Mouse (Mus musculus) midbrain, embryonic 16.5 days (tissue): ENCODE results near the gene Sh3glb2. TPM values are rescaled to one million over a fixed set of nuclear protein-coding genes. Genes with fewer than 3 reads are reported as not detected.

Source experiments
- ATAC-seq: fragments of 200-750 bp; cut with Nextera tagmentation; 2 replicates; pipeline ENCODE4 v1.8.0; 2017; ENCODE audit warnings: moderate TSS enrichment
- H3K27ac ChIP-seq: fragments of 300-500 bp; sonication (generic); 2 replicates; pipeline ENCODE4 v1.5.1; 2014; ENCODE audit warnings: mild to moderate bottlenecking, low read length, mixed read lengths
- H3K27me3 ChIP-seq: fragments of 300-500 bp; sonication (generic); 2 replicates; pipeline ENCODE4 v1.6.1; 2014; ENCODE audit warnings: low read depth, low read length, mixed read lengths; ENCODE audit not compliant: control insufficient read depth, insufficient read depth
- H3K36me3 ChIP-seq: fragments of 300-500 bp; sonication (generic); 2 replicates; pipeline ENCODE4 v1.6.1; 2014; ENCODE audit warnings: mild to moderate bottlenecking, low read length, moderate library complexity, mixed read lengths; ENCODE audit not compliant: control insufficient read depth, insufficient read depth
- H3K4me1 ChIP-seq: fragments of 300-500 bp; sonication (generic); 2 replicates; pipeline ENCODE4 v1.6.1; 2014; ENCODE audit warnings: mild to moderate bottlenecking, low read length, mixed read lengths; ENCODE audit not compliant: control insufficient read depth, insufficient read depth
- H3K4me2 ChIP-seq: fragments of 300-500 bp; sonication (generic); 2 replicates; pipeline ENCODE4 v1.6.1; 2014; ENCODE audit warnings: mild to moderate bottlenecking, low read length, mixed read lengths
- H3K4me3 ChIP-seq: fragments of 300-500 bp; sonication (generic); 2 replicates; pipeline ENCODE4 v1.5.1; 2014; ENCODE audit warnings: low read depth, mild to moderate bottlenecking, low read length, moderate library complexity, mixed read lengths
- H3K9ac ChIP-seq: fragments of 300-500 bp; sonication (generic); 2 replicates; pipeline ENCODE4 v1.6.1; 2014; ENCODE audit warnings: low read depth, low read length, mixed read lengths
- H3K9me3 ChIP-seq: fragments of 300-500 bp; sonication (generic); replicated peaks from 2 replicates; pipeline ENCODE4 v1.6.1; 2014; ENCODE audit warnings: mild to moderate bottlenecking, low read length, mixed read lengths; ENCODE audit not compliant: control insufficient read depth, poor library complexity, severe bottlenecking
- whole genome bisulfite sequencing: fragments of 180-500 bp; shearing (Covaris S2); extraction: QIAGEN DNeasy Blood & Tissue Kit; methylation state at CpG from one replicate; pipeline ENCODE4 v1.1.7; 2014; 5-methylcytosine and 5-hydroxymethylcytosine counted together
- polyA plus RNA-seq: library from polyadenylated mRNA; unstranded; fragments of >200 nt; fragmentation: Nextera tagmentation; extraction: Ambion mirVana; gene quantifications from 2 replicates; pipeline ENCODE4 v1.2.1, GENCODE M21; 2015

Gene Sh3glb2
- polyA plus RNA-seq, 1 experiment from 2014 or later = 218 TPM

GRCm38 (mm10) chr2:30356266-30356665 lies 2.9 kb downstream of the Sh3glb2 start:
- Histone ChIP-seq H3K4me2 (no peak overlapping the region), H3K27me3 (no peaks in the 10 kb centered on the region), H3K4me1 (peaks cover 19% of the 10 kb centered on the region), H3K27ac (no peak overlapping the region), H3K9me3 (no peaks in the 10 kb centered on the region), H3K36me3 (peaks cover 22% of the 10 kb centered on the region; the same call in 1 of the 2 replicates), H3K4me3 (no peak overlapping the region), H3K9ac (peak overlapping the region; percentile 31; the same call in 1 of the 2 replicates)
- WGBS = 44% methylated on average over 4 of the region's 4 CpGs
- no peak for ATAC-seq

DNA sequence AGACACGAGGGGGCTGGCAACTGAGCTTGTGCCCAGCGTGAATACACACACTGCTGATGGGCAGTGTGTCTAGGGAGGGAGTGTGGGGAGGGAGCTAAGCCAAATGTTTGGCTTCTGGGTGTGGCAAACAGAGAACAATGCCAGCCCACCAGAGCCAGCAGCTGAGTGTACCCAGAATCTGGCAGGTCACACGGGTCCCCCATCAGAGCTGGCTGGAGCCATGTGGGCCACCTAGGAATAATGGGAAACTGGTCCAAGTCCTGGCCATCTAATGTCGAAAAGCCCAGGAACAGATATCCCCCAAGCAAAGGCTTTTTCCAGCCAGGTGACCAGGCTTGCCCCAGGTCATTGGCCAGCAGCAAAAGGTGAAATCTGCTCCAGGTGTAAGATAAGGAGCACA lies 3.3 kb downstream of the Sh3glb2 start:
- no peak for ATAC-seq
- Histone ChIP-seq H3K36me3 (peaks cover 22% of the 10 kb centered on the region; the same call in 1 of the 2 replicates), H3K4me1 (peaks cover 19% of the 10 kb centered on the region), H3K27ac (no peak overlapping the region), H3K4me3 (no peak overlapping the region), H3K4me2 (no peak overlapping the region), H3K27me3 (no peaks in the 10 kb centered on the region), H3K9me3 (no peaks in the 10 kb centered on the region), H3K9ac (0 out of 2 replicates have a peak overlapping the region, but pooled peaks have one; percentile 16)
- WGBS = 59% methylated on average over 4 of the region's 4 CpGs

DNA sequence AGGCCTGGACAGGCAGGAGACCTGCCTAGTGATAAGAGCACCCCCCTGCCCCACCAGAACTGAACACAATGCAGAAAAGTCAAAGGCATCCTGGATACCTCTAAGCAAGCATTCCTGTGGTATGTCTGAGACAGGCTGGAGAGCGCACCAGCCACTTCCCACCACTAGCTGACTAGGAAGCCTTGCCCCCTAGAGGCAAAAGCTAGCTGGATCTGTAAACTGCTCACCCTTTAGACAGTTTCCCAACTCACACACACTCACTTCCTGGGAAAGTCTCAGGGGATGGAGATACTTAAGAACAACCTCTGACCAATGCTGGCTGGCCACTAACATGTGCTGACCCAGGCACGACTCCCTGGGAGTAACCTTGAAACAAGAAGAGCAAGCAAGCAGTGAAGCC lies 8.0 kb downstream of the Sh3glb2 start:
- Histone ChIP-seq H3K9me3 (no peaks in the 10 kb centered on the region), H3K36me3 (peaks cover 51% of the 10 kb centered on the region), H3K4me1 (no peaks in the 10 kb centered on the region), H3K4me3 (no peak overlapping the region), H3K27me3 (no peaks in the 10 kb centered on the region), H3K4me2 (no peak overlapping the region), H3K9ac (no peak overlapping the region), H3K27ac (no peak overlapping the region)
- 92% methylated on average over 2 of the region's 2 CpGs for WGBS
- ATAC-seq = no peak

- H3K9ac ChIP-seq = no peak overlapping the region
- no peaks in the 10 kb centered on the region for H3K27me3 ChIP-seq
- no peak for ATAC-seq
- no peaks in the 10 kb centered on the region for H3K4me1 ChIP-seq
- WGBS = 96% methylated on average over 6 of the region's 6 CpGs
- H3K36me3 ChIP-seq = peaks cover 60% of the 10 kb centered on the region
- no peak overlapping the region for H3K4me2 ChIP-seq
- H3K4me3 ChIP-seq = no peak overlapping the region
- H3K9me3 ChIP-seq = no peaks in the 10 kb centered on the region
- no peak overlapping the region for H3K27ac ChIP-seq
Observed at GRCm38 (mm10) chr2:30349196-30349595, 9.9 kb downstream of the Sh3glb2 start.

GRCm38 (mm10) chr2:30345971-30346676 lies 13.0 kb downstream of the Sh3glb2 start:
- Histone ChIP-seq H3K36me3 (peaks cover 69% of the 10 kb centered on the region), H3K4me3 (no peak overlapping the region), H3K9ac (no peak overlapping the region), H3K9me3 (no peaks in the 10 kb centered on the region), H3K27ac (no peak overlapping the region), H3K27me3 (no peaks in the 10 kb centered on the region), H3K4me1 (no peaks in the 10 kb centered on the region), H3K4me2 (no peak overlapping the region)
- WGBS = 90% methylated on average over 7 of the region's 7 CpGs
- no peak for ATAC-seq

DNA sequence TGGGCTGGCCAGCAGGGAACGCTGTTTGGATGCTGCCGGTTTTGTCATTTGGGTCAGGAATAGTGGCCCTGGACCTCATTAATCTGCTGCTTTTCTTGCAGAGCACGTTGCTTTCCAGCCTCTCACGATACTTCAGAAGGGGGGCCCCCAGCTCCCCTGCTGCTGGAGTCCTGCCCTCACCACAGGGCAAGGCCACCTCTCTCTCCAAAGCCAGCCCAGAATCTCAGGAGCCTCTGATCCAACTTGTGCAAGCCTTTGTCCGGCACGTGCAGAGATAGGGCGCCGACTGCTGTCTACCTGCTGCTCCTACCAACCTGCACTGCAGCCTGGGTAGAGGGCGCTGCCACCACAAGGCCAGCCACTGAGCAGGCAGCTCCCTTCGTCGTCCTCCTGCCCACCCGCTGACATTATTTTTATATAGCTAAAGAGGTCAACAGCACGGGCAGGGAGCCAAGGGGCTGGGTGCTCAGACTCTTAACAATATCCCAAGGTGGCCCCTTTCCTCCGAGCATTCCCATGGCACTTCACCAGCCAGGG lies 15.5 kb downstream of the Sh3glb2 start:
- H3K4me1 ChIP-seq = no peaks in the 10 kb centered on the region
- 0 out of 2 replicates have a peak, but pooled peaks have one; percentile 49 for ATAC-seq
- no peak overlapping the region for H3K4me3 ChIP-seq
- peaks cover 69% of the 10 kb centered on the region for H3K36me3 ChIP-seq
- no peaks in the 10 kb centered on the region for H3K9me3 ChIP-seq
- H3K27me3 ChIP-seq = no peaks in the 10 kb centered on the region
- WGBS = 61% methylated on average over 14 of the region's 14 CpGs
- no peak overlapping the region for H3K4me2 ChIP-seq
- H3K9ac ChIP-seq = no peak overlapping the region
- 0 out of 2 replicates have a peak overlapping the region, but pooled peaks have one; percentile 22 for H3K27ac ChIP-seq

DNA sequence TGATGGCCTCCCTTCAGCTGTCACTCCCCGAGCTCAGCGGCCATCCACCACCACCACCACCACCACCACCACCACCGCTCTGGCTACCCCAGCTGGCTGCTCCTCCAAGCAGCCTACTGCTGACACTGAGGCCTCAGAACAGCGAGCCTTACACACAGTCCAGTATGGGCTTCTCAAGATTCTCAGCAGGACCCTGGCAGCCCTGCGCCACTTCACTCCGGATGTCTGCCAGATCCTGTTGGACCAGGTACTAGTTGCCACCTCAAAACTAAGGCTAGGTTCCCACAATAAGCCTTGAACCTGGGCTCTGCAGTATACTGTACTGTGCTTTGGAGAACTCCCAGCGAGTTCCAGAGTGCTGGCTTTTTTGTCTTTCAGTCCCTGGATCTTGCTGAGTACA lies 16.6 kb downstream of the Sh3glb2 start:
- peaks cover 64% of the 10 kb centered on the region for H3K36me3 ChIP-seq

DNA sequence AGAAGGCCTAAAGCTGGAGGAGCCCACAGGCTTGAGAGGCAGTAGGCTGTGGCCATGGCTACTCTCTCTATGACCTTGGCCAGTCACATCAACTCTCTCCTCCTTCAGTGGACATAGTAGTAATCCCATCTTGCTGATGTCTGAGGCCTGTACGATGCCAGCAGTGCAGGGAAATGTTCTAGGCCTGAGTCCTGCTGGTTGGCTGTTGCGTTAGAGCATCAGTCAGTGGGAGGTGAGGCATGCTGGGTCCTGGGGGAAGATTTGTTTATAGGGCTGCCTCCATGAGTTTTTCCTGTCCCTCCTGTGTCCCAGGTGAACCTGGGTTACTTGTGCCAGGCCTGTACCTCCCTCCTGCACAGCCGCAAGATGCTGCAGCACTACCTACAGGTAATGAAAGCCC lies 17.1 kb downstream of the Sh3glb2 start:
- ATAC-seq = no peak
- Histone ChIP-seq H3K36me3 (peaks cover 67% of the 10 kb centered on the region), H3K27ac (no peak overlapping the region), H3K4me3 (no peak overlapping the region), H3K9ac (no peak overlapping the region), H3K27me3 (no peaks in the 10 kb centered on the region), H3K9me3 (no peaks in the 10 kb centered on the region), H3K4me1 (no peaks in the 10 kb centered on the region), H3K4me2 (no peak overlapping the region)
- WGBS = 92% methylated on average over 3 of the region's 3 CpGs

More for the DNA sequence above, 16.6 kb downstream of the Sh3glb2 start:
- ATAC-seq = no peak
- no peaks in the 10 kb centered on the region for H3K4me1 ChIP-seq
- H3K4me2 ChIP-seq = no peak overlapping the region
- 90% methylated on average over 7 of the region's 7 CpGs for WGBS
- H3K9ac ChIP-seq = no peak overlapping the region
- no peaks in the 10 kb centered on the region for H3K9me3 ChIP-seq
- H3K27me3 ChIP-seq = no peaks in the 10 kb centered on the region
- H3K27ac ChIP-seq = no peak overlapping the region
- no peak overlapping the region for H3K4me3 ChIP-seq

DNA sequence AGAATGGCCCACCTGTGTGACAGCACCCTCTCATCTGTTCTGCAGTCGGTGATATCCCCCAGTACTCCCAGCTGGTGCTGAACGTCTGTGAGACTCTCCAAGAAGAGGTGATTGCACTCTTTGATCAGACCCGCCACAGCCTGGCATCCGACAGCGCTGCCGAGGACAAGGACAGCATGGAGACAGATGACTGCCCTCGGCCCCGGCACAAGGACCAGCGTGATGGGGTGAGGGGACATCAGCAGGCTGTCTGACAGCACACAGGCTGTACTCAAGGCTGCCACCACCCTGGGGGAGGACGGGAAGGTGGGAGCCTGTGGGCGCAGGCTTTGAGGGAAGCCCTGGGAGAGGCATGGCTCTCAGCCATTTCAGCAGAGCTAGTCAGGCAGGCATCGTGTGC lies 22.0 kb downstream of the Sh3glb2 start:
- H3K4me1 ChIP-seq = no peaks in the 10 kb centered on the region
- H3K4me2 ChIP-seq = no peak overlapping the region
- peaks cover 54% of the 10 kb centered on the region for H3K36me3 ChIP-seq
- no peak overlapping the region for H3K27ac ChIP-seq
- 85% methylated on average over 12 of the region's 12 CpGs for WGBS
- no peaks in the 10 kb centered on the region for H3K27me3 ChIP-seq
- no peak overlapping the region for H3K4me3 ChIP-seq
- no peaks in the 10 kb centered on the region for H3K9me3 ChIP-seq
- ATAC-seq = no peak
- no peak overlapping the region for H3K9ac ChIP-seq
